Comparison of ENCODE assay signal across 8 mouse cellular contexts in genomic region chr7:73595860-73596259, GRCm38 (mm10). TPM values are rescaled to one million over a fixed set of nuclear protein-coding genes. Genes with fewer than 3 reads are reported as not detected.
DNase-seq lines count a peak whose midpoint lies in the region; ATAC-seq and TF ChIP-seq lines count a peak whose summit lies in the region.

No protein-coding gene starts in this region.

- no peaks in the 10 kb centered on the region for H3K36me3 ChIP-seq in lung, postnatal 0 days (ENCODE audit: insufficient read depth, low read length)
- H3K36me3 ChIP-seq in heart, embryonic 12.5 days: no peaks in the 10 kb centered on the region
- H3K36me3 ChIP-seq in liver, embryonic 12.5 days: no peaks in the 10 kb centered on the region
- H3K36me3 ChIP-seq in stomach, embryonic 15.5 days: no peaks in the 10 kb centered on the region

- no peak overlapping the region for H3K9ac ChIP-seq in lung, postnatal 0 days (replicated peaks; ENCODE audit: low read depth)
- peak overlapping the region; percentile 55; the same call in 1 of the 2 replicates for H3K9ac ChIP-seq in heart, embryonic 12.5 days
- H3K9ac ChIP-seq in liver, embryonic 12.5 days: peak overlapping the region; percentile 72; the same call in 1 of the 2 replicates
- no peak overlapping the region for H3K9ac ChIP-seq in stomach, embryonic 15.5 days

- peak overlapping the region; percentile 62; the same call in 1 of the 2 replicates for H3K4me2 ChIP-seq in lung, postnatal 0 days (replicated peaks; ENCODE audit: low read depth, low read length)
- peak overlapping the region; percentile 66 for H3K4me2 ChIP-seq in heart, embryonic 12.5 days
- peak overlapping the region; percentile 83 for H3K4me2 ChIP-seq in liver, embryonic 12.5 days
- H3K4me2 ChIP-seq in stomach, embryonic 15.5 days: peak overlapping the region; percentile 58

- H3K9me3 ChIP-seq in lung, postnatal 0 days (ENCODE audit: low read length): no peaks in the 10 kb centered on the region
- peaks cover 7% of the 10 kb centered on the region for H3K9me3 ChIP-seq in heart, embryonic 12.5 days (replicated peaks)
- no peaks in the 10 kb centered on the region for H3K9me3 ChIP-seq in liver, embryonic 12.5 days (replicated peaks)
- no peaks in the 10 kb centered on the region; the same call in 1 of the 2 replicates for H3K9me3 ChIP-seq in stomach, embryonic 15.5 days

- 36% methylated on average over 9 of the region's 9 CpGs for WGBS in lung, postnatal 0 days
- 17% methylated on average over 9 of the region's 9 CpGs for WGBS in heart, embryonic 12.5 days
- 34% methylated on average over 9 of the region's 9 CpGs for WGBS in liver, embryonic 12.5 days (ENCODE audit: insufficient replicate concordance)
- WGBS in stomach, embryonic 15.5 days: 36% methylated on average over 9 of the region's 9 CpGs

- TF ChIP-seq CTCF in lung, postnatal 0 days (IDR thresholded peaks at IDR 0.05): no peak

- no peaks in the 10 kb centered on the region for H3K27me3 ChIP-seq in lung, postnatal 0 days (replicated peaks; ENCODE audit: insufficient read depth, low read length)
- no peaks in the 10 kb centered on the region for H3K27me3 ChIP-seq in heart, embryonic 12.5 days (replicated peaks)
- no peaks in the 10 kb centered on the region for H3K27me3 ChIP-seq in liver, embryonic 12.5 days (replicated peaks)
- no peaks in the 10 kb centered on the region for H3K27me3 ChIP-seq in stomach, embryonic 15.5 days (replicated peaks)

- peak overlapping the region; percentile 87 for H3K27ac ChIP-seq in lung, postnatal 0 days (ENCODE audit: low read length)
- peak overlapping the region; percentile 96 for H3K27ac ChIP-seq in heart, embryonic 12.5 days (ENCODE audit: poor library complexity, severe bottlenecking)
- H3K27ac ChIP-seq in liver, embryonic 12.5 days: peak overlapping the region; percentile 84
- H3K27ac ChIP-seq in stomach, embryonic 15.5 days: peak overlapping the region; percentile 94

- no peak overlapping the region for H3K4me3 ChIP-seq in lung, postnatal 0 days (ENCODE audit: low read depth, low read length)
- peak overlapping the region; percentile 30; the same call in 1 of the 2 replicates for H3K4me3 ChIP-seq in heart, embryonic 12.5 days
- peak overlapping the region; percentile 54; the same call in 1 of the 2 replicates for H3K4me3 ChIP-seq in liver, embryonic 12.5 days
- H3K4me3 ChIP-seq in stomach, embryonic 15.5 days (replicated peaks): no peak overlapping the region

- H3K4me1 ChIP-seq in lung, postnatal 0 days (ENCODE audit: insufficient read depth, low read depth, low read length): peaks cover 10% of the 10 kb centered on the region; the same call in 1 of the 2 replicates
- peaks cover 37% of the 10 kb centered on the region for H3K4me1 ChIP-seq in heart, embryonic 12.5 days (replicated peaks)
- peaks cover 69% of the 10 kb centered on the region for H3K4me1 ChIP-seq in liver, embryonic 12.5 days
- peaks cover 27% of the 10 kb centered on the region for H3K4me1 ChIP-seq in stomach, embryonic 15.5 days

- no peak for TF ChIP-seq EP300 in lung, postnatal 0 days (IDR thresholded peaks at IDR 0.05)

- DNase-seq in lung, postnatal 0 days (ENCODE audit: low spot score): no peak
- no peak for DNase-seq in lung, postnatal 25 days (ENCODE audit: low spot score)
- DNase-seq in cerebellum, postnatal 36 days: peak; percentile 58 to 72
- no peak for DNase-seq in urinary bladder, postnatal 36 days (ENCODE audit: low spot score in 2 of 2)
- no peak for DNase-seq in frontal cortex, adult 2 months (ENCODE audit: extremely low spot score in 1 of 2, low spot score in 1 of 2)

- no peak for ATAC-seq in lung, postnatal 0 days
- ATAC-seq in heart, embryonic 12.5 days (ENCODE audit: insufficient number of reproducible peaks, low FRiP score): no peak
- ATAC-seq in liver, embryonic 12.5 days: no peak
- no peak for ATAC-seq in stomach, embryonic 15.5 days (ENCODE audit: insufficient read depth, low FRiP score, low read depth)

RNA-seq across cellular contexts. Expression of gene Chd2, which starts 54.2 kb away (rescaled TPM):
- 38.0 and 39.9 TPM in 2 replicates for polyA plus RNA-seq in lung, postnatal 0 days (2015; fragmentation: Nextera tagmentation; extraction: Ambion mirVana)
- polyA plus RNA-seq in heart, embryonic 12.5 days (2016; fragmentation: Nextera tagmentation; extraction: Ambion mirVana): 48.5 and 50.4 TPM in 2 replicates
- polyA plus RNA-seq in liver, embryonic 12.5 days (2016; fragmentation: Nextera tagmentation; extraction: Ambion mirVana): 26.2 and 28.9 TPM in 2 replicates
- polyA plus RNA-seq in stomach, embryonic 15.5 days (2015; fragmentation: Nextera tagmentation; extraction: Ambion mirVana): 43.3 and 48.8 TPM in 2 replicates
- 34.3 and 37.0 TPM in 2 replicates for polyA plus RNA-seq in frontal cortex, adult 2 months (2012; rRNA removed)

Comparison
In these comparisons a context has a peak if more than half of its experiments do, and no peak if none do; other contexts are left out.
1. DNase-seq: peak in cerebellum, postnatal 36 days (2 of 2); none in lung, postnatal 0 days (single experiment), lung, postnatal 25 days (single experiment), urinary bladder, postnatal 36 days (0 of 2) and frontal cortex, adult 2 months (0 of 2).
2. H3K4me3 ChIP-seq: peak in heart, embryonic 12.5 days (single experiment) and liver, embryonic 12.5 days (single experiment); none in lung, postnatal 0 days (single experiment) and stomach, embryonic 15.5 days (single experiment).
3. H3K9ac ChIP-seq: peak in heart, embryonic 12.5 days (single experiment) and liver, embryonic 12.5 days (single experiment); none in lung, postnatal 0 days (single experiment) and stomach, embryonic 15.5 days (single experiment).
4. Peak in every context shown above with its lines, with median percentiles within 50 percentile points of each other: H3K27ac ChIP-seq and H3K4me2 ChIP-seq.